ENCODE assay signal across 17 mouse cellular contexts in genomic region chr2:34425573-34426223, GRCm38 (mm10). TPM values are rescaled to one million over a fixed set of nuclear protein-coding genes. Genes with fewer than 3 reads are reported as not detected.
DNase-seq lines count a peak whose midpoint lies in the region; ATAC-seq lines count a peak whose summit lies in the region.
"Had no signal": no experiment of that assay in that cellular context is flagged by ENCODE, and none has a peak within 500 bp of the region (broad histone marks: within the 10 kb centered on the region; RNA-seq: fewer than 3 reads in every experiment).

No protein-coding gene starts in this region.

- DNase-seq in kidney, adult 18-20 months = peak; percentile 9
- DNase-seq in gonadal fat pad, adult 2 months (ENCODE audit: low read depth) = peak; percentile 30
- DNase-seq in kidney, postnatal 4 days = peak; percentile 30 to 31
- DNase-seq in lung, postnatal 25 days (ENCODE audit: low spot score) = peak; percentile 23
- DNase-seq in embryo, embryonic 11 days = no peak
- DNase-seq in ovary, postnatal 14 days (ENCODE audit: low spot score) = no peak
- DNase-seq: cerebellum, adult 9-10 months; gastrocnemius, postnatal 36 days; left cerebral cortex, postnatal 4 days had no signal

- WGBS in kidney, embryonic 16.5 days = 70% methylated on average over 4 of the region's 4 CpGs
- WGBS in heart, embryonic 11.5 days (ENCODE audit: insufficient replicate concordance) = 84% methylated on average over 4 of the region's 4 CpGs

- ATAC-seq in kidney, embryonic 16.5 days (ENCODE audit: low FRiP score, low TSS enrichment) = no peak
- no peak for ATAC-seq in heart, embryonic 11.5 days (replicated peaks; ENCODE audit: insufficient number of reproducible peaks, low FRiP score, low TSS enrichment)
- ATAC-seq: activated CD4-positive, CD25-positive, alpha-beta regulatory T cell, adult 4 months; forebrain, embryonic 13.5 days; hindbrain, postnatal 0 days; midbrain, embryonic 13.5 days had no signal

- H3K9ac ChIP-seq in kidney, embryonic 16.5 days (replicated peaks; ENCODE audit: low read length) = no peak overlapping the region
- no peak overlapping the region for H3K9ac ChIP-seq in heart, embryonic 11.5 days (ENCODE audit: low read depth, low read length)
- H3K9ac ChIP-seq: forebrain, embryonic 13.5 days; lung, embryonic 15.5 days; midbrain, embryonic 13.5 days had no signal

- H3K9me3 ChIP-seq in kidney, embryonic 16.5 days (ENCODE audit: low read length) = no peaks in the 10 kb centered on the region
- H3K9me3 ChIP-seq in heart, embryonic 11.5 days (replicated peaks; ENCODE audit: control insufficient read depth, low read length) = no peaks in the 10 kb centered on the region
- H3K9me3 ChIP-seq: forebrain, embryonic 13.5 days; lung, embryonic 15.5 days; midbrain, embryonic 13.5 days had no signal

- no peaks in the 10 kb centered on the region for H3K27me3 ChIP-seq in kidney, embryonic 16.5 days (ENCODE audit: insufficient read depth, low read length)
- H3K27me3 ChIP-seq in heart, embryonic 11.5 days (ENCODE audit: control insufficient read depth, insufficient read depth, low read length) = no peaks in the 10 kb centered on the region
- H3K27me3 ChIP-seq: forebrain, embryonic 13.5 days; lung, embryonic 15.5 days; midbrain, embryonic 13.5 days had no signal

- H3K4me2 ChIP-seq in kidney, embryonic 16.5 days (replicated peaks; ENCODE audit: low read depth, low read length) = no peak overlapping the region
- no peak overlapping the region for H3K4me2 ChIP-seq in heart, embryonic 11.5 days
- H3K4me2 ChIP-seq: forebrain, embryonic 13.5 days; lung, embryonic 15.5 days; midbrain, embryonic 13.5 days had no signal

- no peak overlapping the region for H3K27ac ChIP-seq in kidney, embryonic 16.5 days (ENCODE audit: low read length)
- no peak overlapping the region for H3K27ac ChIP-seq in heart, embryonic 11.5 days (ENCODE audit: low read depth, low read length)
- H3K27ac ChIP-seq: forebrain, embryonic 13.5 days; hindbrain, postnatal 0 days; lung, embryonic 15.5 days; midbrain, embryonic 13.5 days had no signal

- H3K4me3 ChIP-seq in kidney, embryonic 16.5 days (ENCODE audit: low read length) = no peak overlapping the region
- H3K4me3 ChIP-seq in heart, embryonic 11.5 days (ENCODE audit: low read depth, low read length) = no peak overlapping the region
- H3K4me3 ChIP-seq: forebrain, embryonic 13.5 days; lung, embryonic 15.5 days; midbrain, embryonic 13.5 days; myocyte had no signal

- peaks cover 8% of the 10 kb centered on the region; the same call in 1 of the 2 replicates for H3K4me1 ChIP-seq in kidney, embryonic 16.5 days (ENCODE audit: insufficient read depth, low read length)
- no peaks in the 10 kb centered on the region for H3K4me1 ChIP-seq in heart, embryonic 11.5 days (ENCODE audit: control insufficient read depth, insufficient read depth, low read length)
- H3K4me1 ChIP-seq: midbrain, embryonic 13.5 days had no signal

- H3K36me3 ChIP-seq in kidney, embryonic 16.5 days (ENCODE audit: insufficient read depth, low read length) = no peaks in the 10 kb centered on the region
- peaks cover 3% of the 10 kb centered on the region; the same call in 1 of the 2 replicates for H3K36me3 ChIP-seq in heart, embryonic 11.5 days (ENCODE audit: control insufficient read depth, insufficient read depth, low read length)
- H3K36me3 ChIP-seq: lung, embryonic 15.5 days had no signal

RNA-seq across cellular contexts. Expression of gene Mapkap1, which starts 19.1 kb away (rescaled TPM):
- 90.1 and 91.2 TPM in 2 replicates for polyA plus RNA-seq in kidney, embryonic 16.5 days (2015; fragmentation: Nextera tagmentation; extraction: Ambion mirVana)
- polyA plus RNA-seq in gonadal fat pad, adult 2 months (2012; rRNA removed) = 50.4 and 53.1 TPM in 2 replicates
- 61.7 and 70.3 TPM in 2 replicates for polyA plus RNA-seq in heart, embryonic 11.5 days (2014; fragmentation: Nextera tagmentation; extraction: Ambion mirVana)

RNA-seq across cellular contexts. Expression of gene Pbx3, which starts 52.8 kb away (rescaled TPM):
- 22.7 and 24.1 TPM in 2 replicates for polyA plus RNA-seq in kidney, embryonic 16.5 days (2015; fragmentation: Nextera tagmentation; extraction: Ambion mirVana)
- polyA plus RNA-seq in gonadal fat pad, adult 2 months (2012; rRNA removed) = 6.8 and 7.1 TPM in 2 replicates
- 29.1 and 30.6 TPM in 2 replicates for polyA plus RNA-seq in heart, embryonic 11.5 days (2014; fragmentation: Nextera tagmentation; extraction: Ambion mirVana)

Comparison
In these comparisons a context has a peak if more than half of its experiments do, and no peak if none do; other contexts are left out.
1. DNase-seq: peak in kidney, adult 18-20 months (single experiment), gonadal fat pad, adult 2 months (single experiment), kidney, postnatal 4 days (2 of 2) and lung, postnatal 25 days (single experiment); none in embryo, embryonic 11 days (single experiment) and ovary, postnatal 14 days (single experiment).